Mouse (Mus musculus): ENCODE results near the gene Olfr1359. TPM values are rescaled to one million over a fixed set of nuclear protein-coding genes. Genes with fewer than 3 reads are reported as not detected.

Gene Olfr1359
- polyA plus RNA-seq, 1 experiment from 2014 or later, result not detected

DNA sequence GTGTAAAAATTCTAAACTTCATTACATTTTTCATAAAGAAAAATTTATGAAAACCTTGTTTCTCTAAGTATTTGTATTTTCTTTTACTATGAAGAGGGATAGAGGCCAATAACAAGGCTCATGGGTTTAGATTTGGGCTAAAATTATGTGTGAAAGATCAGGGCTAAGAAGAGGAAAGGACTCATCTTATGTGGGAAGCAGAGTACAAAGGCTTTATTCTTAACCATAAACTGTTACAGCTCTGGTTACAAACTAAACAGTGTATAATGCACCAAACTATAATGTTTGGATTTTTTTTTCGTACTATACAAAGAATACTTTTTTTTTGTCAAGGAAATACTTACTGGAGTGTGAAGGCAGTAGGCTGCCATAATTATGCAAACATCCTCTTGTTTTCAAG is 57.8 kb downstream of the Olfr1359 start:
- ATAC-seq (ENCODE audit: low FRiP score), result no peak
- Histone ChIP-seq H3K9me3 (ENCODE audit: control insufficient read depth, low read length) (no peaks in the 10 kb centered on the region), H3K4me1 (ENCODE audit: control insufficient read depth, insufficient read depth, low read length) (0 out of 2 replicates have a peak, but pooled peaks cover 6% of the 10 kb centered on the region), H3K36me3 (ENCODE audit: control insufficient read depth, insufficient read depth, low read length) (no peaks in the 10 kb centered on the region), H3K27ac (ENCODE audit: low read depth, low read length) (no peak overlapping the region), H3K9ac (ENCODE audit: low read length) (no peak overlapping the region), H3K4me2 (no peak overlapping the region), H3K4me3 (ENCODE audit: low read depth, low read length) (no peak overlapping the region), H3K27me3 (ENCODE audit: control insufficient read depth, insufficient read depth, low read length) (no peaks in the 10 kb centered on the region)
- no peak for DNase-seq (ENCODE audit: low spot score, missing footprints)
- 72% methylated on average over 1 of the region's 1 CpGs for WGBS

Small RNA genes within 50 kb of the gene (microRNA-seq; reads per million reads assigned to microRNA genes)
- gene Gm44357 (not detected), gene Gm44367 (0.57 reads per million), gene Gm44454 (not detected)

Other genes with a start within 250 kb of the Olfr1359 start
- gene Zscan26, start 244.4 kb upstream of the Olfr1359 start, polyA plus RNA-seq (2014; fragmentation: Nextera tagmentation; extraction: Ambion mirVana), result 14.6 and 16.4 TPM in 2 replicates
- gene Nkapl, start 229.6 kb upstream of the Olfr1359 start, polyA plus RNA-seq (2014; fragmentation: Nextera tagmentation; extraction: Ambion mirVana), result 2.6 and 2.7 TPM in 2 replicates
- 3.9 and 4.2 TPM in 2 replicates for gene Zkscan4, start 219.2 kb upstream of the Olfr1359 start, polyA plus RNA-seq (2014; fragmentation: Nextera tagmentation; extraction: Ambion mirVana)
- gene Gm10065, start 218.7 kb upstream of the Olfr1359 start, polyA plus RNA-seq (2014; fragmentation: Nextera tagmentation; extraction: Ambion mirVana), result not detected in 2 replicates
- gene AK157302, start 202.9 kb upstream of the Olfr1359 start, polyA plus RNA-seq (2014; fragmentation: Nextera tagmentation; extraction: Ambion mirVana), result 0.32 and 0.66 TPM in 2 replicates
- 3.7 and 4.0 TPM in 2 replicates for gene Gm11273, start 196.7 kb upstream of the Olfr1359 start, polyA plus RNA-seq (2014; fragmentation: Nextera tagmentation; extraction: Ambion mirVana)
- 10.6 and 11.1 TPM in 2 replicates for gene Zkscan8, start 167.0 kb upstream of the Olfr1359 start, polyA plus RNA-seq (2014; fragmentation: Nextera tagmentation; extraction: Ambion mirVana)
- 0.12 and 0.26 TPM in 2 replicates for gene Olfr1366, start 155.3 kb upstream of the Olfr1359 start, polyA plus RNA-seq (2014; fragmentation: Nextera tagmentation; extraction: Ambion mirVana)
- 0.04 TPM in 1 of 2 replicates, not detected in the other for gene Olfr1535, start 138.2 kb upstream of the Olfr1359 start, polyA plus RNA-seq (2014; fragmentation: Nextera tagmentation; extraction: Ambion mirVana)
- not detected in 2 replicates for gene Olfr1364, start 116.4 kb upstream of the Olfr1359 start, polyA plus RNA-seq (2014; fragmentation: Nextera tagmentation; extraction: Ambion mirVana)
- gene Olfr1362, start 84.1 kb upstream of the Olfr1359 start, polyA plus RNA-seq (2014; fragmentation: Nextera tagmentation; extraction: Ambion mirVana), result not detected in 2 replicates
- gene Olfr11, start 55.6 kb upstream of the Olfr1359 start, polyA plus RNA-seq (2014; fragmentation: Nextera tagmentation; extraction: Ambion mirVana), result not detected in 2 replicates
- not detected in 2 replicates for gene Olfr1361, start 34.7 kb upstream of the Olfr1359 start, polyA plus RNA-seq (2014; fragmentation: Nextera tagmentation; extraction: Ambion mirVana)
- gene Olfr1360, start 20.7 kb upstream of the Olfr1359 start, polyA plus RNA-seq (2014; fragmentation: Nextera tagmentation; extraction: Ambion mirVana), result not detected in 2 replicates
- 0.85 and 2.7 TPM in 2 replicates for gene Hist1h2bl, start 18.0 kb downstream of the Olfr1359 start, polyA plus RNA-seq (2014; fragmentation: Nextera tagmentation; extraction: Ambion mirVana)
- gene Hist1h2ai, start 18.3 kb downstream of the Olfr1359 start, polyA plus RNA-seq (2014; fragmentation: Nextera tagmentation; extraction: Ambion mirVana), result 19.8 and 20.9 TPM in 2 replicates
- gene Hist1h3h, start 19.5 kb downstream of the Olfr1359 start, polyA plus RNA-seq (2014; fragmentation: Nextera tagmentation; extraction: Ambion mirVana), result 11.6 and 12.9 TPM in 2 replicates
- 4.2 and 5.7 TPM in 2 replicates for gene Hist1h2bm, start 23.9 kb downstream of the Olfr1359 start, polyA plus RNA-seq (2014; fragmentation: Nextera tagmentation; extraction: Ambion mirVana)
- 1.0 and 2.2 TPM in 2 replicates for gene Hist1h4j, start 37.0 kb downstream of the Olfr1359 start, polyA plus RNA-seq (2014; fragmentation: Nextera tagmentation; extraction: Ambion mirVana)
- 2.4 and 6.0 TPM in 2 replicates for gene Hist1h4k, start 52.4 kb downstream of the Olfr1359 start, polyA plus RNA-seq (2014; fragmentation: Nextera tagmentation; extraction: Ambion mirVana)
- 6.2 and 10.7 TPM in 2 replicates for gene Hist1h2ak, start 55.7 kb downstream of the Olfr1359 start, polyA plus RNA-seq (2014; fragmentation: Nextera tagmentation; extraction: Ambion mirVana)
- gene Hist1h2bn, start 56.0 kb downstream of the Olfr1359 start, polyA plus RNA-seq (2014; fragmentation: Nextera tagmentation; extraction: Ambion mirVana), result 2.2 TPM in 1 of 2 replicates, not detected in the other
- gene Hist1h1b, start 82.5 kb downstream of the Olfr1359 start, polyA plus RNA-seq (2014; fragmentation: Nextera tagmentation; extraction: Ambion mirVana), result 20.0 and 24.8 TPM in 2 replicates
- 289 and 304 TPM in 2 replicates for gene Hist1h3i, start 85.3 kb downstream of the Olfr1359 start, polyA plus RNA-seq (2014; fragmentation: Nextera tagmentation; extraction: Ambion mirVana)
- gene Hist1h2an, start 89.1 kb downstream of the Olfr1359 start, polyA plus RNA-seq (2014; fragmentation: Nextera tagmentation; extraction: Ambion mirVana), result 2.6 and 7.4 TPM in 2 replicates
- 2.5 TPM in 2 replicates for gene Hist1h2bp, start 89.3 kb downstream of the Olfr1359 start, polyA plus RNA-seq (2014; fragmentation: Nextera tagmentation; extraction: Ambion mirVana)
- gene Hist1h2bq, start 112.1 kb downstream of the Olfr1359 start, polyA plus RNA-seq (2014; fragmentation: Nextera tagmentation; extraction: Ambion mirVana), result 17.8 and 23.3 TPM in 2 replicates
- 1.7 TPM in 1 of 2 replicates, not detected in the other for gene Hist1h2ao, start 112.4 kb downstream of the Olfr1359 start, polyA plus RNA-seq (2014; fragmentation: Nextera tagmentation; extraction: Ambion mirVana)
- gene Hist1h4m, start 113.6 kb downstream of the Olfr1359 start, polyA plus RNA-seq (2014; fragmentation: Nextera tagmentation; extraction: Ambion mirVana), result not detected in 2 replicates
- gene Hist1h4n, start 134.1 kb downstream of the Olfr1359 start, polyA plus RNA-seq (2014; fragmentation: Nextera tagmentation; extraction: Ambion mirVana), result 10.3 and 12.0 TPM in 2 replicates
- gene Hist1h2ap, start 135.4 kb downstream of the Olfr1359 start, polyA plus RNA-seq (2014; fragmentation: Nextera tagmentation; extraction: Ambion mirVana), result 5,628 and 6,009 TPM in 2 replicates
- gene Hist1h2br, start 135.6 kb downstream of the Olfr1359 start, polyA plus RNA-seq (2014; fragmentation: Nextera tagmentation; extraction: Ambion mirVana), result 17.8 and 23.1 TPM in 2 replicates
- gene Zfp184, start 247.0 kb downstream of the Olfr1359 start, polyA plus RNA-seq (2014; fragmentation: Nextera tagmentation; extraction: Ambion mirVana), result 26.7 and 27.9 TPM in 2 replicates

All from midbrain, embryonic 11.5 days (tissue).